Mouse (Mus musculus) right cerebral cortex, adult 2 months (tissue): ENCODE results near the gene Irak3.

Source experiments
- DNase-seq, 2 experiments: peaks; one replicate each; pipeline ENCODE4 v3.0.0; 2021 to 2022; ENCODE audit warnings: low spot score in 2 of 2

Irak3 gene

GRCm38 (mm10) chr10:120204591-120205210, 2.8 kb upstream of the Irak3 start:
- no peak for DNase-seq

GRCm38 (mm10) chr10:120202467-120203250, 729 bp upstream of the Irak3 start:
- DNase-seq, result no peak

GRCm38 (mm10) chr10:120201131-120201921, 604 bp downstream of the Irak3 start, which contains the start of gene Tmbim4:
Tmbim4 (plus strand) TSS chr10:120201590.
- peak in 1 of 2 experiments; percentile 7 for DNase-seq

GRCm38 (mm10) chr10:120197061-120197835, 4.7 kb downstream of the Irak3 start:
- peak; percentile 24 to 29 for DNase-seq

GRCm38 (mm10) chr10:120193255-120193654, 8.7 kb downstream of the Irak3 start:
- DNase-seq, result no peak

GRCm38 (mm10) chr10:120192278-120192677, 9.7 kb downstream of the Irak3 start:
- no peak for DNase-seq

- DNase-seq, result no peak
Observed at GRCm38 (mm10) chr10:120191165-120191564, 10.8 kb downstream of the Irak3 start.

GRCm38 (mm10) chr10:120189782-120190181, 12.1 kb downstream of the Irak3 start:
- no peak for DNase-seq

- DNase-seq, result no peak
Observed at GRCm38 (mm10) chr10:120189276-120189675, 12.7 kb downstream of the Irak3 start.

GRCm38 (mm10) chr10:120188513-120188912, 13.4 kb downstream of the Irak3 start:
- DNase-seq, result no peak

GRCm38 (mm10) chr10:120183342-120183741, 18.6 kb downstream of the Irak3 start:
- no peak for DNase-seq

- DNase-seq, result peak; percentile 10 to 11
Observed at GRCm38 (mm10) chr10:120182887-120183286, 19.0 kb downstream of the Irak3 start.

GRCm38 (mm10) chr10:120174192-120174705, 27.7 kb downstream of the Irak3 start:
- DNase-seq, result no peak

GRCm38 (mm10) chr10:120171340-120171739, 30.6 kb downstream of the Irak3 start:
- DNase-seq, result no peak

- DNase-seq, result no peak
Observed at GRCm38 (mm10) chr10:120170277-120170676, 31.7 kb downstream of the Irak3 start.

- DNase-seq, result no peak
Observed at GRCm38 (mm10) chr10:120169841-120170240, 32.1 kb downstream of the Irak3 start.

GRCm38 (mm10) chr10:120169064-120169463, 32.9 kb downstream of the Irak3 start:
- DNase-seq, result no peak

- no peak for DNase-seq
Observed at GRCm38 (mm10) chr10:120168070-120168469, 33.9 kb downstream of the Irak3 start.

- DNase-seq, result no peak
Observed at GRCm38 (mm10) chr10:120165793-120166503, 36.0 kb downstream of the Irak3 start.

- DNase-seq, result peak in 1 of 2 experiments; percentile 15
Observed at GRCm38 (mm10) chr10:120164931-120165792, 36.8 kb downstream of the Irak3 start.
